In the genomic region with DNA sequence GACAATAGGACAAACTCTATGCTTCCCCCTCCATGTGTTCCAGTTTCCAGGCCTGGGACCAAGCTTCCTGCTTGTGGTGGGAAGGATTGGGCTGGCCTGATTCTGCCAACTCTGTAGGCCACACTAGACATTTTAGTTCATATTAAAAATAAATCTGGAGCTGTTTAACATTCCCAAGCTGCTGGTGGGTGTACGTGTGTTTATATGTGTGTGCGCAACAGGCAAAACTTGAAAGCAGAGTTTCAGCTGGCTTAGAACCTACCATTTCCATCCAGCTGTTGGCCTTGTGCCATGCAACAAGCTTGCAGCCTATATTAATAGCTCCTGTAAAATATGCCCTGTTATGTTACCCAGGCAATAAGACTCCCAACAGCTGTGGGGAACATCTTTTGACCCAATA, we compare ENCODE assay signal across 12 mouse cellular contexts.
DNase-seq lines count a peak whose midpoint lies in the region; ATAC-seq lines count a peak whose summit lies in the region.
"Had no signal": no experiment of that assay in that cellular context is flagged by ENCODE, and none has a peak within 500 bp of the region (broad histone marks: within the 10 kb centered on the region; RNA-seq: fewer than 3 reads in every experiment).

No protein-coding gene starts in this region.

- intact Hi-C loops in left cerebral cortex, postnatal 14 days (cut with DNase I): no loop called here

- no peak overlapping the region for H3K4me2 ChIP-seq in embryonic facial prominence, embryonic 14.5 days (ENCODE audit: low read depth, low read length)
- no peak overlapping the region for H3K4me2 ChIP-seq in neural tube, embryonic 15.5 days

- no peaks in the 10 kb centered on the region for H3K36me3 ChIP-seq in embryonic facial prominence, embryonic 14.5 days (ENCODE audit: control insufficient read depth, insufficient read depth, low read length)
- H3K36me3 ChIP-seq in neural tube, embryonic 15.5 days: no peaks in the 10 kb centered on the region

- ATAC-seq in embryonic facial prominence, embryonic 14.5 days (ENCODE audit: low read depth): no peak
- ATAC-seq in neural tube, embryonic 15.5 days (ENCODE audit: low FRiP score): no peak

- 38% methylated on average over 2 of the region's 2 CpGs for WGBS in embryonic facial prominence, embryonic 14.5 days
- WGBS in neural tube, embryonic 15.5 days: 91% methylated on average over 2 of the region's 2 CpGs

- no peak overlapping the region for H3K9ac ChIP-seq in embryonic facial prominence, embryonic 14.5 days (ENCODE audit: low read depth, low read length)
- H3K9ac ChIP-seq in neural tube, embryonic 15.5 days (replicated peaks): no peak overlapping the region

- no peaks in the 10 kb centered on the region for H3K4me1 ChIP-seq in embryonic facial prominence, embryonic 14.5 days (ENCODE audit: control insufficient read depth, insufficient read depth, low read length)
- H3K4me1 ChIP-seq in neural tube, embryonic 15.5 days: no peaks in the 10 kb centered on the region

- H3K9me3 ChIP-seq in embryonic facial prominence, embryonic 14.5 days (ENCODE audit: control insufficient read depth, low read length): no peaks in the 10 kb centered on the region
- H3K9me3 ChIP-seq in neural tube, embryonic 15.5 days (replicated peaks): no peaks in the 10 kb centered on the region

- no peaks in the 10 kb centered on the region for H3K27me3 ChIP-seq in embryonic facial prominence, embryonic 14.5 days (replicated peaks; ENCODE audit: control insufficient read depth, insufficient read depth, low read length)
- no peaks in the 10 kb centered on the region for H3K27me3 ChIP-seq in neural tube, embryonic 15.5 days (replicated peaks)

- peak; percentile 34 for DNase-seq in gastrocnemius, postnatal 10 days
- DNase-seq in gastrocnemius, adult 8-10 months (ENCODE audit: low spot score in 2 of 2): no peak
- DNase-seq in embryonic facial prominence, embryonic 14.5 days (ENCODE audit: low spot score): peak; percentile 86
- DNase-seq in left cerebral cortex, postnatal 14 days (ENCODE audit: low spot score in 2 of 2): peak; percentile 67 to 83
- DNase-seq in right cerebral cortex, adult 2 months (ENCODE audit: low spot score in 2 of 2): peak; percentile 16 to 36
- no peak for DNase-seq in thymus, adult 18-20 months
- DNase-seq in testis, postnatal 10 days (ENCODE audit: low spot score): no peak
- DNase-seq: heart, postnatal 36 days; kidney, adult 11 months had no signal

- H3K4me3 ChIP-seq in embryonic facial prominence, embryonic 14.5 days (ENCODE audit: low read depth, low read length): no peak overlapping the region
- H3K4me3 ChIP-seq in neural tube, embryonic 15.5 days (replicated peaks): no peak overlapping the region
- H3K4me3 ChIP-seq: myocyte had no signal

- 0 out of 2 replicates have a peak overlapping the region, but pooled peaks have one; percentile 2 for H3K27ac ChIP-seq in embryonic facial prominence, embryonic 14.5 days (replicated peaks; ENCODE audit: low read depth, low read length)
- no peak overlapping the region for H3K27ac ChIP-seq in neural tube, embryonic 15.5 days (replicated peaks)
- H3K27ac ChIP-seq: macrophage had no signal

Comparison
In these comparisons a context has a peak if more than half of its experiments do, and no peak if none do; other contexts are left out.
1. DNase-seq: peak in gastrocnemius, postnatal 10 days (single experiment), embryonic facial prominence, embryonic 14.5 days (single experiment), left cerebral cortex, postnatal 14 days (2 of 2) and right cerebral cortex, adult 2 months (2 of 2); none in gastrocnemius, adult 8-10 months (0 of 2), thymus, adult 18-20 months (0 of 2) and testis, postnatal 10 days (single experiment).